Comparison of ENCODE assay signal across 17 mouse cellular contexts in the genomic region with DNA sequence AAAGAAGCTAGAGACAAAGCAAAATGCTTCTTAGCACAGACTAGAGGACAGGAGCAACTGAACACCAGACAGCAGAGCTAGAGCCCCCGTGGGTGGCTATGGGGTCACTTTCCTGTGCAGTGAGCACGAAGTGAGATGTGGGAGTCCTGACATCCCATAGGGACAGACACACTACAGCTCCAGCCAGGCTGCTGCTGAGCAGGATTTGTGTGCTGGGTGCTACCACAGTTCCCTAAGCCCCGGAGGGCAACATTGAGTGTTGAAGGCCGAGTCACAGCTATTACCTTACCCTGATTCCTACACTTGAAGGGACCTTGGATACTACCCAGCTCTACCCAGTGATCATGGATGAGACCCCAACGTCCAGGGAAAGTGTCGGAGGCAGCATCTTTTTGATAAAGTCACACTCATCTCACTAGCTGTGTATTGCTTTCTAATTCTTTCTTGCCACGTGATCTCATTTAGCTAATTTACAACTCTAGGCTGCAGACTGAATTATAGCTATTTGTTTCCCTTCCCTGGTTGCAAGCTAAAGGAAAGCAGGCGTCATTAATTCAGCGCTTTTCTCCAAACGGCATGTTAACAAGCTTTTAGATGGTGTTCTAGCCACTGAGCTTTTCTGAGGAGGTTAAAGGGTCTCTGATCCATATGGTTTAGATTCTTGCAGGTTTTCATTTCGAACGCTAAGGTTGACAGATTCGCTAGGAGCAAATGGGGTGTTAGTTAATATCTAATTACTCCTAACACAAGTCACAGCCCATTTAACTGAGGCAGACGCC. TPM values are rescaled to one million over a fixed set of nuclear protein-coding genes. Genes with fewer than 3 reads are reported as not detected.
A peak's percentile ranks its signal among the peaks of the same experiment; 100 is the strongest.
DNase-seq lines count a peak whose midpoint lies in the region; ATAC-seq lines count a peak whose summit lies in the region.
"Had no signal": no experiment of that assay in that cellular context is flagged by ENCODE, and none has a peak within 500 bp of the region (broad histone marks: within the 10 kb centered on the region; RNA-seq: fewer than 3 reads in every experiment).

No protein-coding gene starts in this region.

- 0 out of 2 replicates have a peak overlapping the region, but pooled peaks have one; percentile 19 for H3K27ac ChIP-seq in midbrain, embryonic 13.5 days
- H3K27ac ChIP-seq in midbrain, embryonic 10.5 days (replicated peaks), result no peak overlapping the region
- peak overlapping the region; percentile 24; the same call in 1 of the 2 replicates for H3K27ac ChIP-seq in kidney, embryonic 14.5 days (ENCODE audit: low read depth, low read length)
- 0 out of 2 replicates have a peak overlapping the region, but pooled peaks have one; percentile 24 for H3K27ac ChIP-seq in neural tube, embryonic 15.5 days (replicated peaks)
- H3K27ac ChIP-seq: embryonic facial prominence, embryonic 12.5 days; lung, embryonic 15.5 days had no signal

- peaks cover 26% of the 10 kb centered on the region for H3K36me3 ChIP-seq in midbrain, embryonic 13.5 days
- peaks cover 17% of the 10 kb centered on the region for H3K36me3 ChIP-seq in midbrain, embryonic 10.5 days
- H3K36me3 ChIP-seq in kidney, embryonic 14.5 days (ENCODE audit: control insufficient read depth, insufficient read depth, low read length), result peaks cover 15% of the 10 kb centered on the region; the same call in 1 of the 2 replicates
- H3K36me3 ChIP-seq in neural tube, embryonic 15.5 days, result peaks cover 24% of the 10 kb centered on the region
- H3K36me3 ChIP-seq: lung, embryonic 15.5 days had no signal

- ATAC-seq in midbrain, embryonic 13.5 days, result no peak
- ATAC-seq in kidney, embryonic 14.5 days (ENCODE audit: low FRiP score, low TSS enrichment), result peak; percentile 61
- peak; percentile 50; the same call in 1 of the 2 replicates for ATAC-seq in neural tube, embryonic 15.5 days (ENCODE audit: low FRiP score)
- ATAC-seq: inflammation-experienced regulatory T-cells, adult 6 months; Patski had no signal

- peaks cover 30% of the 10 kb centered on the region for H3K4me1 ChIP-seq in midbrain, embryonic 13.5 days (replicated peaks)
- H3K4me1 ChIP-seq in midbrain, embryonic 10.5 days, result no peaks in the 10 kb centered on the region; the same call in 1 of the 2 replicates
- H3K4me1 ChIP-seq in kidney, embryonic 14.5 days (ENCODE audit: control insufficient read depth, insufficient read depth, low read length), result 0 out of 2 replicates have a peak, but pooled peaks cover 7% of the 10 kb centered on the region
- H3K4me1 ChIP-seq in neural tube, embryonic 15.5 days, result peaks cover 31% of the 10 kb centered on the region
- H3K4me1 ChIP-seq: embryonic facial prominence, embryonic 12.5 days had no signal

- no peak overlapping the region for H3K4me3 ChIP-seq in midbrain, embryonic 13.5 days (replicated peaks)
- H3K4me3 ChIP-seq in midbrain, embryonic 10.5 days, result no peak overlapping the region
- no peak overlapping the region for H3K4me3 ChIP-seq in kidney, embryonic 14.5 days (ENCODE audit: low read length)
- H3K4me3 ChIP-seq in neural tube, embryonic 15.5 days (replicated peaks), result no peak overlapping the region
- H3K4me3 ChIP-seq: embryonic facial prominence, embryonic 12.5 days; lung, embryonic 15.5 days had no signal

- no peaks in the 10 kb centered on the region for H3K27me3 ChIP-seq in midbrain, embryonic 13.5 days
- H3K27me3 ChIP-seq in midbrain, embryonic 10.5 days (ENCODE audit: low read depth, poor library complexity, severe bottlenecking), result no peaks in the 10 kb centered on the region
- H3K27me3 ChIP-seq in kidney, embryonic 14.5 days (ENCODE audit: control insufficient read depth, insufficient read depth, low read length), result no peaks in the 10 kb centered on the region
- no peaks in the 10 kb centered on the region for H3K27me3 ChIP-seq in neural tube, embryonic 15.5 days (replicated peaks)
- H3K27me3 ChIP-seq: CH12.LX; embryonic facial prominence, embryonic 12.5 days; lung, embryonic 15.5 days had no signal

- DNase-seq in embryo, embryonic 10.5 days (ENCODE audit: low spot score), result peak; percentile 22
- no peak for DNase-seq in embryo, embryonic 10 days (ENCODE audit: low spot score)
- no peak for DNase-seq in midbrain, embryonic 10.5 days (ENCODE audit: low spot score)
- DNase-seq in gastrocnemius, adult 8-10 months (ENCODE audit: low spot score in 2 of 2), result no peak
- no peak for DNase-seq in cerebellum, adult 11-12 months
- DNase-seq: cerebellum, adult 8-10 months; gastrocnemius, postnatal 36 days; retina, postnatal 1 day; thymus, postnatal 36 days had no signal

- H3K9me3 ChIP-seq in midbrain, embryonic 13.5 days, result no peaks in the 10 kb centered on the region
- no peaks in the 10 kb centered on the region for H3K9me3 ChIP-seq in midbrain, embryonic 10.5 days (replicated peaks)
- H3K9me3 ChIP-seq in kidney, embryonic 14.5 days (ENCODE audit: control insufficient read depth, low read length), result no peaks in the 10 kb centered on the region
- H3K9me3 ChIP-seq in neural tube, embryonic 15.5 days (replicated peaks), result no peaks in the 10 kb centered on the region
- H3K9me3 ChIP-seq: embryonic facial prominence, embryonic 12.5 days; lung, embryonic 15.5 days had no signal

- WGBS in midbrain, embryonic 13.5 days, result 77% methylated on average over 14 of the region's 14 CpGs
- 81% methylated on average over 14 of the region's 14 CpGs for WGBS in midbrain, embryonic 10.5 days
- WGBS in kidney, embryonic 14.5 days, result 27% methylated on average over 14 of the region's 14 CpGs
- WGBS in neural tube, embryonic 15.5 days, result 38% methylated on average over 14 of the region's 14 CpGs

- H3K4me2 ChIP-seq in midbrain, embryonic 13.5 days (replicated peaks), result no peak overlapping the region
- H3K4me2 ChIP-seq in kidney, embryonic 14.5 days (replicated peaks; ENCODE audit: low read depth, low read length), result peak overlapping the region; percentile 19; the same call in 1 of the 2 replicates
- no peak overlapping the region for H3K4me2 ChIP-seq in neural tube, embryonic 15.5 days
- H3K4me2 ChIP-seq: embryonic facial prominence, embryonic 12.5 days; lung, embryonic 15.5 days had no signal

- H3K9ac ChIP-seq in midbrain, embryonic 13.5 days (replicated peaks), result no peak overlapping the region
- no peak overlapping the region for H3K9ac ChIP-seq in kidney, embryonic 14.5 days (ENCODE audit: low read depth, low read length)
- H3K9ac ChIP-seq in neural tube, embryonic 15.5 days (replicated peaks), result no peak overlapping the region
- H3K9ac ChIP-seq: embryonic facial prominence, embryonic 12.5 days; lung, embryonic 15.5 days had no signal

RNA-seq across cellular contexts. Expression of a gene that starts 53.0 kb away (rescaled TPM):
- polyA plus RNA-seq in midbrain, embryonic 13.5 days (2015; fragmentation: Nextera tagmentation; extraction: Ambion mirVana), result 16.7 TPM in 2 replicates
- polyA plus RNA-seq in midbrain, embryonic 10.5 days (2016; fragmentation: Nextera tagmentation; extraction: Ambion mirVana), result 13.5 and 14.8 TPM in 2 replicates
- polyA plus RNA-seq in kidney, embryonic 14.5 days (2014; fragmentation: Nextera tagmentation; extraction: Ambion mirVana), result 6.7 and 13.6 TPM in 2 replicates
- 13.2 and 14.4 TPM in 2 replicates for polyA plus RNA-seq in neural tube, embryonic 15.5 days (2015; fragmentation: Nextera tagmentation; extraction: Ambion mirVana)
- total RNA-seq in gastrocnemius, adult 8-10 months (2022), result 10 to 100 TPM; 11.3 to 15.0 (median 13.3) TPM

RNA-seq across cellular contexts. Expression of a gene that starts 53.1 kb away (rescaled TPM):
- 50.0 and 50.3 TPM in 2 replicates for polyA plus RNA-seq in midbrain, embryonic 13.5 days (2015; fragmentation: Nextera tagmentation; extraction: Ambion mirVana)
- 41.3 and 43.8 TPM in 2 replicates for polyA plus RNA-seq in midbrain, embryonic 10.5 days (2016; fragmentation: Nextera tagmentation; extraction: Ambion mirVana)
- 21.0 and 34.1 TPM in 2 replicates for polyA plus RNA-seq in kidney, embryonic 14.5 days (2014; fragmentation: Nextera tagmentation; extraction: Ambion mirVana)
- polyA plus RNA-seq in neural tube, embryonic 15.5 days (2015; fragmentation: Nextera tagmentation; extraction: Ambion mirVana), result 39.7 and 41.4 TPM in 2 replicates
- 10 to 100 TPM; 16.9 to 19.4 (median 18.6) TPM for total RNA-seq in gastrocnemius, adult 8-10 months (2022)
